Mouse (Mus musculus): ENCODE data around the gene Apobec2.

GRCm38 (mm10) chr17:48416425-48417195 is 16.1 kb downstream of the Apobec2 start:
- TF ChIP-seq GATA1 (IDR thresholded peaks at IDR 0.05; ENCODE audit: borderline replicate concordance, low read length) = no peak
- peak; percentile 35; the same call in 1 of the 2 replicates for TF ChIP-seq CTCF (IDR thresholded peaks at IDR 0.05; ENCODE audit: low read depth, low read length)

All from G1E (cell line).